Mouse (Mus musculus): ENCODE results near the gene Hyal3. TPM values are rescaled to one million over a fixed set of nuclear protein-coding genes. Genes with fewer than 3 reads are reported as not detected.
A peak's percentile ranks its signal among the peaks of the same experiment; 100 is the strongest.

Gene Hyal3
- polyA plus RNA-seq, 1 experiment from 2014 or later: 0.54 TPM

GRCm38 (mm10) chr9:107626158-107626843 lies 45.7 kb downstream of the Hyal3 start:
- Histone ChIP-seq H3K27me3 (ENCODE audit: control insufficient read depth, insufficient read depth, low read length) (no peaks in the 10 kb centered on the region), H3K4me3 (ENCODE audit: low read length) (peak overlapping the region; percentile 4; the same call in 1 of the 2 replicates), H3K9me3 (replicated peaks; ENCODE audit: control insufficient read depth, low read length) (no peaks in the 10 kb centered on the region), H3K9ac (ENCODE audit: low read length) (peak overlapping the region; percentile 32), H3K36me3 (ENCODE audit: control insufficient read depth, insufficient read depth) (peaks cover 5% of the 10 kb centered on the region), H3K4me1 (ENCODE audit: control insufficient read depth, insufficient read depth, low read length) (peaks cover 78% of the 10 kb centered on the region), H3K27ac (ENCODE audit: low read length) (peak overlapping the region; percentile 88), H3K4me2 (ENCODE audit: low read depth, low read length) (peak overlapping the region; percentile 26)
- ATAC-seq (replicated peaks; ENCODE audit: extremely low read depth, insufficient read depth, low FRiP score): no peak; the same call in 1 of the 2 replicates
- 45% methylated on average over 15 of the region's 15 CpGs for WGBS

- Histone ChIP-seq H3K4me1 (ENCODE audit: control insufficient read depth, insufficient read depth, low read length) (peaks cover 80% of the 10 kb centered on the region), H3K4me3 (ENCODE audit: low read length) (peak overlapping the region; percentile 4; the same call in 1 of the 2 replicates), H3K27ac (ENCODE audit: low read length) (peak overlapping the region; percentile 88), H3K9ac (ENCODE audit: low read length) (peak overlapping the region; percentile 30), H3K4me2 (ENCODE audit: low read depth, low read length) (peak overlapping the region; percentile 26), H3K36me3 (ENCODE audit: control insufficient read depth, insufficient read depth) (peaks cover 5% of the 10 kb centered on the region), H3K27me3 (ENCODE audit: control insufficient read depth, insufficient read depth, low read length) (no peaks in the 10 kb centered on the region), H3K9me3 (replicated peaks; ENCODE audit: control insufficient read depth, low read length) (no peaks in the 10 kb centered on the region)
- ATAC-seq (replicated peaks; ENCODE audit: extremely low read depth, insufficient read depth, low FRiP score): peak; percentile 59
- 0% methylated on average over 2 of the region's 2 CpGs for whole genome bisulfite sequencing
Observed at GRCm38 (mm10) chr9:107626844-107627277, 46.2 kb downstream of the Hyal3 start.

- peak overlapping the region; percentile 88 for H3K27ac ChIP-seq (ENCODE audit: low read length)
- peak overlapping the region; percentile 30 for H3K9ac ChIP-seq (ENCODE audit: low read length)
- peaks cover 2% of the 10 kb centered on the region; the same call in 1 of the 2 replicates for H3K36me3 ChIP-seq (ENCODE audit: control insufficient read depth, insufficient read depth)
- ATAC-seq (replicated peaks; ENCODE audit: extremely low read depth, insufficient read depth, low FRiP score): no peak
- peak overlapping the region; percentile 45 for H3K4me2 ChIP-seq (ENCODE audit: low read depth, low read length)
- H3K9me3 ChIP-seq (replicated peaks; ENCODE audit: control insufficient read depth, low read length): no peaks in the 10 kb centered on the region
- no peak overlapping the region for H3K4me3 ChIP-seq (ENCODE audit: low read length)
- H3K4me1 ChIP-seq (ENCODE audit: control insufficient read depth, insufficient read depth, low read length): peaks cover 85% of the 10 kb centered on the region
- 31% methylated on average over 20 of the region's 20 CpGs for WGBS
- no peaks in the 10 kb centered on the region for H3K27me3 ChIP-seq (ENCODE audit: control insufficient read depth, insufficient read depth, low read length)
Observed at GRCm38 (mm10) chr9:107627387-107628255, 47.0 kb downstream of the Hyal3 start.

- H3K4me3 ChIP-seq (ENCODE audit: low read length): peak overlapping the region; percentile 6; the same call in 1 of the 2 replicates
- H3K9ac ChIP-seq (ENCODE audit: low read length): peak overlapping the region; percentile 53
- peak overlapping the region; percentile 45 for H3K4me2 ChIP-seq (ENCODE audit: low read depth, low read length)
- H3K27me3 ChIP-seq (ENCODE audit: control insufficient read depth, insufficient read depth, low read length): no peaks in the 10 kb centered on the region
- H3K27ac ChIP-seq (ENCODE audit: low read length): peak overlapping the region; percentile 88
- peak; percentile 8; the same call in 1 of the 2 replicates for ATAC-seq (replicated peaks; ENCODE audit: extremely low read depth, insufficient read depth, low FRiP score)
- WGBS: 47% methylated on average over 15 of the region's 15 CpGs
- peaks cover 2% of the 10 kb centered on the region; the same call in 1 of the 2 replicates for H3K36me3 ChIP-seq (ENCODE audit: control insufficient read depth, insufficient read depth)
- peaks cover 82% of the 10 kb centered on the region for H3K4me1 ChIP-seq (ENCODE audit: control insufficient read depth, insufficient read depth, low read length)
- no peaks in the 10 kb centered on the region for H3K9me3 ChIP-seq (replicated peaks; ENCODE audit: control insufficient read depth, low read length)
Observed at GRCm38 (mm10) chr9:107628721-107629410, 48.2 kb downstream of the Hyal3 start.

- Histone ChIP-seq H3K9me3 (replicated peaks; ENCODE audit: control insufficient read depth, low read length) (no peaks in the 10 kb centered on the region), H3K9ac (ENCODE audit: low read length) (peak overlapping the region; percentile 53), H3K4me3 (ENCODE audit: low read length) (no peak overlapping the region), H3K27me3 (ENCODE audit: control insufficient read depth, insufficient read depth, low read length) (no peaks in the 10 kb centered on the region), H3K27ac (ENCODE audit: low read length) (peak overlapping the region; percentile 88), H3K4me2 (ENCODE audit: low read depth, low read length) (peak overlapping the region; percentile 45), H3K36me3 (ENCODE audit: control insufficient read depth, insufficient read depth) (peaks cover 2% of the 10 kb centered on the region; the same call in 1 of the 2 replicates), H3K4me1 (ENCODE audit: control insufficient read depth, insufficient read depth, low read length) (peaks cover 77% of the 10 kb centered on the region)
- ATAC-seq (replicated peaks; ENCODE audit: extremely low read depth, insufficient read depth, low FRiP score): no peak
- 51% methylated on average over 4 of the region's 4 CpGs for WGBS
Observed at GRCm38 (mm10) chr9:107629411-107629730, 48.8 kb downstream of the Hyal3 start.

- H3K4me3 ChIP-seq (ENCODE audit: low read length): no peak overlapping the region
- peaks cover 73% of the 10 kb centered on the region for H3K4me1 ChIP-seq (ENCODE audit: control insufficient read depth, insufficient read depth, low read length)
- no peaks in the 10 kb centered on the region for H3K9me3 ChIP-seq (replicated peaks; ENCODE audit: control insufficient read depth, low read length)
- H3K9ac ChIP-seq (ENCODE audit: low read length): peak overlapping the region; percentile 53
- H3K4me2 ChIP-seq (ENCODE audit: low read depth, low read length): peak overlapping the region; percentile 45
- no peaks in the 10 kb centered on the region for H3K27me3 ChIP-seq (ENCODE audit: control insufficient read depth, insufficient read depth, low read length)
- no peak for ATAC-seq (replicated peaks; ENCODE audit: extremely low read depth, insufficient read depth, low FRiP score)
- peaks cover 2% of the 10 kb centered on the region; the same call in 1 of the 2 replicates for H3K36me3 ChIP-seq (ENCODE audit: control insufficient read depth, insufficient read depth)
- 28% methylated on average over 14 of the region's 14 CpGs for WGBS
- H3K27ac ChIP-seq (ENCODE audit: low read length): peak overlapping the region; percentile 88
Observed at GRCm38 (mm10) chr9:107629901-107630425, 49.3 kb downstream of the Hyal3 start.

- H3K27ac ChIP-seq (ENCODE audit: low read length): peak overlapping the region; percentile 88
- peak overlapping the region; percentile 53 for H3K9ac ChIP-seq (ENCODE audit: low read length)
- 17% methylated on average over 4 of the region's 4 CpGs for WGBS
- no peak overlapping the region for H3K4me3 ChIP-seq (ENCODE audit: low read length)
- H3K36me3 ChIP-seq (ENCODE audit: control insufficient read depth, insufficient read depth): peaks cover 2% of the 10 kb centered on the region; the same call in 1 of the 2 replicates
- no peaks in the 10 kb centered on the region for H3K9me3 ChIP-seq (replicated peaks; ENCODE audit: control insufficient read depth, low read length)
- peak overlapping the region; percentile 45 for H3K4me2 ChIP-seq (ENCODE audit: low read depth, low read length)
- H3K4me1 ChIP-seq (ENCODE audit: control insufficient read depth, insufficient read depth, low read length): peaks cover 68% of the 10 kb centered on the region
- no peaks in the 10 kb centered on the region for H3K27me3 ChIP-seq (ENCODE audit: control insufficient read depth, insufficient read depth, low read length)
- ATAC-seq (replicated peaks; ENCODE audit: extremely low read depth, insufficient read depth, low FRiP score): no peak
Observed at GRCm38 (mm10) chr9:107630576-107630975, 50.0 kb downstream of the Hyal3 start.

- Histone ChIP-seq H3K4me2 (ENCODE audit: low read depth, low read length) (peak overlapping the region; percentile 96; the same call in 1 of the 2 replicates), H3K27ac (ENCODE audit: low read length) (peak overlapping the region; percentile 88), H3K4me3 (ENCODE audit: low read length) (no peak overlapping the region), H3K9me3 (replicated peaks; ENCODE audit: control insufficient read depth, low read length) (no peaks in the 10 kb centered on the region), H3K36me3 (ENCODE audit: control insufficient read depth, insufficient read depth) (peaks cover 2% of the 10 kb centered on the region; the same call in 1 of the 2 replicates), H3K27me3 (ENCODE audit: control insufficient read depth, insufficient read depth, low read length) (no peaks in the 10 kb centered on the region), H3K9ac (ENCODE audit: low read length) (peak overlapping the region; percentile 53; the same call in 1 of the 2 replicates), H3K4me1 (ENCODE audit: control insufficient read depth, insufficient read depth, low read length) (peaks cover 71% of the 10 kb centered on the region)
- 73% methylated on average over 9 of the region's 9 CpGs for WGBS
- no peak for ATAC-seq (replicated peaks; ENCODE audit: extremely low read depth, insufficient read depth, low FRiP score)
Observed at GRCm38 (mm10) chr9:107631311-107631826, 50.8 kb downstream of the Hyal3 start.

All from heart, embryonic 16.5 days (tissue).